Mouse (Mus musculus) heart, embryonic 14.5 days (tissue): Measurements from ENCODE around the gene Ppp2ca. TPM values are rescaled to one million over a fixed set of nuclear protein-coding genes. Genes with fewer than 3 reads are reported as not detected.
A peak's percentile ranks its signal among the peaks of the same experiment; 100 is the strongest.

Experiments used
- ATAC-seq: fragments of 200-750 bp; cut with Nextera tagmentation; 2 replicates; pipeline ENCODE4 v1.8.0; 2017; ENCODE audit warnings: low read depth, moderate TSS enrichment; ENCODE audit not compliant: insufficient number of reproducible peaks, insufficient read depth, low FRiP score
- H3K27ac ChIP-seq, 2 experiments: fragments of 200-500 bp in 1 of 2; fragments of 300-500 bp in 1 of 2; sonication (generic) in 1 of 2; replicated peaks in 1 of 2; 2 replicates each; pipeline ENCODE4 v1.5.1; 2012 to 2014; ENCODE audit warnings: low read depth in 2 of 2, low read length in 2 of 2, control low read depth in 1 of 2, mild to moderate bottlenecking in 1 of 2, mixed read lengths in 1 of 2; ENCODE audit not compliant: control insufficient read depth in 1 of 2, insufficient read depth in 1 of 2
- H3K27me3 ChIP-seq: fragments of 300-500 bp; sonication (generic); 2 replicates; pipeline ENCODE4 v1.6.1; 2014; ENCODE audit warnings: mild to moderate bottlenecking, low read length, control low read depth; ENCODE audit not compliant: control insufficient read depth, insufficient read depth
- H3K36me3 ChIP-seq: fragments of 300-500 bp; sonication (generic); 2 replicates; pipeline ENCODE4 v1.6.1; 2014; ENCODE audit warnings: mild to moderate bottlenecking, control low read depth, low read length, mixed read lengths; ENCODE audit not compliant: control insufficient read depth, insufficient read depth
- H3K4me1 ChIP-seq, 2 experiments: fragments of 200-500 bp in 1 of 2; fragments of 300-500 bp in 1 of 2; sonication (generic) in 1 of 2; 2 replicates each; pipeline ENCODE4 v1.6.1; 2012 to 2014; ENCODE audit warnings: low read length in 2 of 2, control low read depth in 1 of 2, mixed read lengths in 1 of 2; ENCODE audit not compliant: control insufficient read depth in 2 of 2, insufficient read depth in 2 of 2
- H3K4me2 ChIP-seq: fragments of 300-500 bp; sonication (generic); 2 replicates; pipeline ENCODE4 v1.6.1; 2014; ENCODE audit warnings: mild to moderate bottlenecking, low read length
- H3K4me3 ChIP-seq, 2 experiments: fragments of 200-500 bp in 1 of 2; fragments of 300-500 bp in 1 of 2; sonication (generic) in 1 of 2; 2 replicates each; pipeline ENCODE4 v1.5.1; 2012 to 2014; ENCODE audit warnings: low read length in 2 of 2, mild to moderate bottlenecking in 2 of 2, control low read depth in 1 of 2, low read depth in 1 of 2, moderate library complexity in 1 of 2; ENCODE audit not compliant: control insufficient read depth in 1 of 2, insufficient read depth in 1 of 2
- H3K9ac ChIP-seq: fragments of 300-500 bp; sonication (generic); 2 replicates; pipeline ENCODE4 v1.6.1; 2014; ENCODE audit warnings: mild to moderate bottlenecking, low read length
- H3K9me3 ChIP-seq: fragments of 300-500 bp; sonication (generic); 2 replicates; pipeline ENCODE4 v1.6.1; 2016; ENCODE audit warnings: low read length, control low read depth; ENCODE audit not compliant: control insufficient read depth
- WGBS: fragments of 180-500 bp; shearing (Covaris S2); extraction: QIAGEN DNeasy Blood & Tissue Kit; methylation state at CpG from one replicate; pipeline ENCODE4 v1.1.7; 2014; 5-methylcytosine and 5-hydroxymethylcytosine counted together
- polyA plus RNA-seq: library from polyadenylated mRNA; unstranded; fragments of >200 nt; fragmentation: Nextera tagmentation; extraction: Ambion mirVana; gene quantifications from 2 replicates; pipeline ENCODE4 v1.2.1, GENCODE M21; 2014

The Ppp2ca gene
- polyA plus RNA-seq, 1 experiment from 2014 or later, result 86.7 TPM

GRCm38 (mm10) chr11:52122045-52122444, 23.6 kb downstream of the Ppp2ca start:
- no peak overlapping the region for H3K9ac ChIP-seq
- no peak for ATAC-seq
- WGBS, result 84% methylated on average over 6 of the region's 6 CpGs
- peaks cover 86% of the 10 kb centered on the region for H3K36me3 ChIP-seq
- H3K9me3 ChIP-seq, result no peaks in the 10 kb centered on the region
- H3K27ac ChIP-seq, result no peak overlapping the region
- H3K4me1 ChIP-seq, result no peaks in the 10 kb centered on the region
- no peak overlapping the region for H3K4me3 ChIP-seq
- no peaks in the 10 kb centered on the region for H3K27me3 ChIP-seq
- H3K4me2 ChIP-seq, result no peak overlapping the region

- H3K27me3 ChIP-seq, result no peaks in the 10 kb centered on the region
- H3K36me3 ChIP-seq, result peaks cover 69% of the 10 kb centered on the region
- no peaks in the 10 kb centered on the region for H3K9me3 ChIP-seq
- no peak overlapping the region for H3K4me3 ChIP-seq
- WGBS, result 90% methylated on average over 4 of the region's 4 CpGs
- no peak overlapping the region for H3K4me2 ChIP-seq
- peaks cover 3 to 15% of the 10 kb centered on the region in 2 experiments; a peak in 3 of 4 replicates for H3K4me1 ChIP-seq
- no peak for ATAC-seq
- H3K27ac ChIP-seq, result no peak overlapping the region
- H3K9ac ChIP-seq, result no peak overlapping the region
Measured at GRCm38 (mm10) chr11:52124468-52124867, 26.0 kb downstream of the Ppp2ca start.

GRCm38 (mm10) chr11:52127169-52127568, 28.7 kb downstream of the Ppp2ca start:
- no peak overlapping the region for H3K4me2 ChIP-seq
- ATAC-seq, result no peak
- no peak overlapping the region for H3K27ac ChIP-seq
- H3K36me3 ChIP-seq, result peaks cover 43% of the 10 kb centered on the region
- H3K4me3 ChIP-seq, result no peak overlapping the region
- H3K27me3 ChIP-seq, result no peaks in the 10 kb centered on the region
- no peaks in the 10 kb centered on the region for H3K9me3 ChIP-seq
- WGBS, result 63% methylated on average over 3 of the region's 3 CpGs
- H3K4me1 ChIP-seq, result peaks cover 9 to 23% of the 10 kb centered on the region in 2 experiments
- no peak overlapping the region for H3K9ac ChIP-seq

GRCm38 (mm10) chr11:52127760-52128159, 29.3 kb downstream of the Ppp2ca start:
- Histone ChIP-seq H3K9me3 (no peaks in the 10 kb centered on the region), H3K36me3 (peaks cover 37% of the 10 kb centered on the region), H3K9ac (no peak overlapping the region), H3K27ac (no peak overlapping the region), H3K4me2 (no peak overlapping the region), H3K4me1 (peaks cover 9 to 23% of the 10 kb centered on the region in 2 experiments), H3K4me3 (no peak overlapping the region), H3K27me3 (no peaks in the 10 kb centered on the region)
- WGBS, result 74% methylated on average over 5 of the region's 5 CpGs
- ATAC-seq, result no peak

- Histone ChIP-seq H3K27ac (0 out of 4 replicates have a peak overlapping the region, but pooled peaks of 1 of the 2 experiments have one; percentile 11), H3K4me1 (peaks cover 9 to 23% of the 10 kb centered on the region in 2 experiments)
- 57% methylated on average over 5 of the region's 5 CpGs for WGBS
Measured at GRCm38 (mm10) chr11:52128316-52129061, 30.0 kb downstream of the Ppp2ca start.

GRCm38 (mm10) chr11:52129171-52129570, 30.7 kb downstream of the Ppp2ca start:
- Histone ChIP-seq H3K27me3 (no peaks in the 10 kb centered on the region), H3K4me1 (peaks cover 9 to 23% of the 10 kb centered on the region in 2 experiments), H3K9me3 (no peaks in the 10 kb centered on the region), H3K4me2 (no peak overlapping the region), H3K4me3 (no peak overlapping the region), H3K27ac (peak overlapping the region in 1 of 2 experiments; percentile 50; a peak in 1 of 4 replicates), H3K36me3 (peaks cover 23% of the 10 kb centered on the region), H3K9ac (no peak overlapping the region; the same call in 1 of the 2 replicates)
- ATAC-seq, result no peak
- WGBS, result 23% methylated on average over 3 of the region's 3 CpGs

More at GRCm38 (mm10) chr11:52128316-52129061, 30.0 kb downstream of the Ppp2ca start:
- H3K36me3 ChIP-seq, result peaks cover 30% of the 10 kb centered on the region
- no peaks in the 10 kb centered on the region for H3K27me3 ChIP-seq
- no peak overlapping the region for H3K4me2 ChIP-seq
- H3K9ac ChIP-seq, result no peak overlapping the region
- H3K9me3 ChIP-seq, result no peaks in the 10 kb centered on the region
- no peak overlapping the region for H3K4me3 ChIP-seq
- ATAC-seq, result no peak

- WGBS, result 52% methylated on average over 10 of the region's 10 CpGs
- ATAC-seq, result no peak
- no peak overlapping the region for H3K4me3 ChIP-seq
- peak overlapping the region; percentile 50 to 65; a peak in 3 of 4 replicates for H3K27ac ChIP-seq
- H3K27me3 ChIP-seq, result no peaks in the 10 kb centered on the region
- H3K36me3 ChIP-seq, result peaks cover 17% of the 10 kb centered on the region
- H3K9ac ChIP-seq, result peak overlapping the region; percentile 38
- peaks cover 9 to 23% of the 10 kb centered on the region in 2 experiments for H3K4me1 ChIP-seq
- no peak overlapping the region for H3K4me2 ChIP-seq
- no peaks in the 10 kb centered on the region for H3K9me3 ChIP-seq
Measured at GRCm38 (mm10) chr11:52129621-52130450, 31.4 kb downstream of the Ppp2ca start.
